Mouse (Mus musculus) intestine, embryonic 16.5 days (tissue): Measurements from ENCODE around the gene Fgfr2. TPM values are rescaled to one million over a fixed set of nuclear protein-coding genes. Genes with fewer than 3 reads are reported as not detected.

ENCODE experiments used
- ATAC-seq: fragments of 200-750 bp; cut with Nextera tagmentation; 2 replicates; pipeline ENCODE4 v1.8.0; 2017; ENCODE audit warnings: moderate TSS enrichment, moderate library complexity
- H3K27ac ChIP-seq: fragments of 300-500 bp; sonication (generic); 2 replicates; pipeline ENCODE4 v1.5.1; 2014; ENCODE audit warnings: mild to moderate bottlenecking, low read length
- H3K27me3 ChIP-seq: fragments of 300-500 bp; sonication (generic); replicated peaks from 2 replicates; pipeline ENCODE4 v1.6.1; 2014; ENCODE audit warnings: low read length, control low read depth, mixed read lengths; ENCODE audit not compliant: control insufficient read depth, insufficient read depth
- H3K36me3 ChIP-seq: fragments of 300-500 bp; sonication (generic); 2 replicates; pipeline ENCODE4 v1.6.1; 2014; ENCODE audit warnings: low read length, control low read depth; ENCODE audit not compliant: control insufficient read depth, insufficient read depth
- H3K4me1 ChIP-seq: fragments of 300-500 bp; sonication (generic); 2 replicates; pipeline ENCODE4 v1.6.1; 2014; ENCODE audit warnings: low read length, control low read depth, mixed read lengths; ENCODE audit not compliant: control insufficient read depth, insufficient read depth
- H3K4me2 ChIP-seq: fragments of 300-500 bp; sonication (generic); 2 replicates; pipeline ENCODE4 v1.6.1; 2014; ENCODE audit warnings: low read depth, low read length, control low read depth
- H3K4me3 ChIP-seq: fragments of 300-500 bp; sonication (generic); 2 replicates; pipeline ENCODE4 v1.5.1; 2014; ENCODE audit warnings: mild to moderate bottlenecking, low read length
- H3K9ac ChIP-seq: fragments of 300-500 bp; sonication (generic); 2 replicates; pipeline ENCODE4 v1.6.1; 2014; ENCODE audit warnings: low read depth, low read length
- H3K9me3 ChIP-seq: fragments of 300-500 bp; sonication (generic); 2 replicates; pipeline ENCODE4 v1.6.1; 2016; ENCODE audit warnings: low read length, control low read depth; ENCODE audit not compliant: control insufficient read depth
- WGBS: fragments of 180-500 bp; shearing (Covaris S2); extraction: QIAGEN DNeasy Blood & Tissue Kit; methylation state at CpG from one replicate; pipeline ENCODE4 v1.1.7; 2014; 5-methylcytosine and 5-hydroxymethylcytosine counted together
- microRNA-seq: library from miRNA; unstranded; fragments of <30 nt; microRNA quantifications from one replicate; pipeline ENCODE4, GENCODE M21; 2016
- polyA plus RNA-seq: library from polyadenylated mRNA; unstranded; fragments of >200 nt; fragmentation: Nextera tagmentation; extraction: Ambion mirVana; gene quantifications from 2 replicates; pipeline ENCODE4 v1.2.1, GENCODE M21; 2015

The Fgfr2 gene
- polyA plus RNA-seq, 1 experiment from 2014 or later: 47.3 TPM

DNA sequence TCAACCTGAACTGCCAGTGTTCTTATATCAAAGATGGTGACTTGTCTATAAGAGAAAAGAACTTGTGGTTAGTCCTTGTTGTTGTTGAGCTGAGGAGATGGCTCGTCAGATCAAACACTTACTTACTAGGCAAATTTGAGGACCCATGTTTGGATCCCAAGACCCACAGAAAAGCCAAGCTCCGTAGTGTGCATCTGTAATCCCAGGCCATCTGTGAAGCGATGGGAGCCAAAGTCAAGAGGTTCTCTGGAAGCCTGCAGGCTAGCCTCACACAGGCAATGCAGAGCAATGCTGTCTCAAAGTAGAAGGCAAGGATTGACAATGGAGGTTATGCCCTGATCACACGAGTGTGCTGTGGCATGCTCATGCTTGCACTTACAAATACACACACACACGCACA lies 2992.9 kb downstream of the Fgfr2 start:
- ATAC-seq: no peak
- no peak overlapping the region for H3K4me3 ChIP-seq
- H3K36me3 ChIP-seq: no peaks in the 10 kb centered on the region
- H3K4me1 ChIP-seq: peaks cover 7% of the 10 kb centered on the region; the same call in 1 of the 2 replicates
- WGBS: 88% methylated on average over 5 of the region's 5 CpGs
- no peaks in the 10 kb centered on the region for H3K9me3 ChIP-seq
- no peak overlapping the region for H3K4me2 ChIP-seq
- no peak overlapping the region for H3K9ac ChIP-seq
- no peak overlapping the region for H3K27ac ChIP-seq
- no peaks in the 10 kb centered on the region for H3K27me3 ChIP-seq

DNA sequence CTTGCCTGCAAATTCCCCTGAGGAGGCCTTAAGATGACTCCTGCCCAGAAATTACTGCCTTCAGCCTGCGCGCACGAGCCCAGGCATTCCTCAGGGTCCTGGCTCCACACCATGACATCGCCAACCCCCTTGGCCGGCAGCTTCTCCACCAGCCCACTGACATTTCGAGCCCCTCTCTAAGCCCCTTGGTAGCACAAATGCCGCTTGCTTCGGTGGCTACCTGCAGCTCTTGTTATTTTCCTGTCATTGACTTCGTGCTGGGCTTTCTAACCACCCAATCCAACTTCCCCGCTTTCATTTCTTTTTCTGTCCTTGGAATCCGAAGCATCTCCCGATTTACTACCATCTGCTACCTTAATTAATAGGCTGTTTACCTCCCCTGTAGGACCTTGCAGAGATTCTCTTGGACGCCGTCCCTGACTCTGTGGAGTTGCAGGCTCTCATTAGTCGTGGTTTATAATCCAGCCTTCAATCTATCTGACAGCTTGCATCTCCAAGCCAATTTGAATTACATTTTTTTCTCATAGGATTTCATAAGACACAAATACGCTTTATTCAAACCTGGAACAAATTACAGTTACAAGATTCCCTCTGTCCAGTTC lies 2993.7 kb downstream of the Fgfr2 start:
- H3K4me3 ChIP-seq: no peak overlapping the region
- peak overlapping the region; percentile 1; the same call in 1 of the 2 replicates for H3K4me2 ChIP-seq
- H3K36me3 ChIP-seq: no peaks in the 10 kb centered on the region
- H3K27ac ChIP-seq: peak overlapping the region; percentile 46; the same call in 1 of the 2 replicates
- WGBS: 27% methylated on average over 16 of the region's 16 CpGs
- 0 out of 2 replicates have a peak, but pooled peaks have one; percentile 53 for ATAC-seq
- H3K9me3 ChIP-seq: no peaks in the 10 kb centered on the region
- 0 out of 2 replicates have a peak overlapping the region, but pooled peaks have one; percentile 3 for H3K9ac ChIP-seq
- peaks cover 7% of the 10 kb centered on the region; the same call in 1 of the 2 replicates for H3K4me1 ChIP-seq
- no peaks in the 10 kb centered on the region for H3K27me3 ChIP-seq

DNA sequence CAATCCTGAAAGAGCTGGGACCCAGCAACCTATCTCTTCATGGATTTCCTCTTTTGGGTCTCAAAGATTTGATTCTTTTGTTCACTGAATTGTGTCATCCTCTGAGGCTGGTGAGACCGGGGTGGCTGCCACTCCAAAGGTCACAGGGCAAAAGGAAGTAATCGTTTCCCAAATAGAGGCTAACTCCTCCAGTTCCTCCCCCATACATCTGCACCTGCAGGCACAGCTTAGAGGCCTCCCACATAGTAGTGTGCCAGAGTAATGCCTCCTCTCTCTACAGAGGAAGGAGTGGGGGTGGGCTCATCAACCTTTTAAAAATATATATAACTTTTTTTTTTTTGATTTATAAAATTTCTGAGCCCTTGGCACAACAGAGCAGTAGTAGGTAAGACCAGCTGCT lies 3001.6 kb downstream of the Fgfr2 start:
- Histone ChIP-seq H3K36me3 (no peaks in the 10 kb centered on the region), H3K27me3 (no peaks in the 10 kb centered on the region), H3K4me1 (no peaks in the 10 kb centered on the region), H3K4me3 (no peak overlapping the region), H3K4me2 (no peak overlapping the region), H3K9me3 (no peaks in the 10 kb centered on the region), H3K27ac (no peak overlapping the region), H3K9ac (no peak overlapping the region)
- no peak for ATAC-seq
- 18% methylated on average over 2 of the region's 2 CpGs for WGBS

DNA sequence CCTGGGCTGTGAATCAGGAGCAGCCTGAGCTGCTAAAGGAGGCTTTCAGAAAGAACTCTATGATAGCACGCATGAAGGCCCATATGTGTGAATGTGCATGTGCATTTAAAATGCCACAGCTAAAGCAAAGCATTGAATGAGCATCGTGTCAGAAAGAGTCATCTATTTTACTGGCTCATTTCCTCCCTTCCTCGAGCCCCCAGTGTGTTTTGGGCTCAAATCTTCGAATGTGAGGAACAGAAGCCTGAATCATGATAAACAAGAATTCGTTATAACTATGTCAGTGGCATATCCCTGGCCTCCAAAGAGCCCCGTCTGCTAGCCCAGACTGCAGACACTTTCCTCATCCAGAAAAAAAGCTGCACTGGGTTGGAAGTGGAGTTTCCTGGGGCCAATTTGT lies 3003.7 kb downstream of the Fgfr2 start:
- Histone ChIP-seq H3K27ac (no peak overlapping the region), H3K4me2 (no peak overlapping the region), H3K4me3 (no peak overlapping the region), H3K27me3 (no peaks in the 10 kb centered on the region), H3K9me3 (no peaks in the 10 kb centered on the region), H3K9ac (no peak overlapping the region), H3K36me3 (no peaks in the 10 kb centered on the region), H3K4me1 (no peaks in the 10 kb centered on the region)
- ATAC-seq: no peak
- 42% methylated on average over 6 of the region's 6 CpGs for WGBS

DNA sequence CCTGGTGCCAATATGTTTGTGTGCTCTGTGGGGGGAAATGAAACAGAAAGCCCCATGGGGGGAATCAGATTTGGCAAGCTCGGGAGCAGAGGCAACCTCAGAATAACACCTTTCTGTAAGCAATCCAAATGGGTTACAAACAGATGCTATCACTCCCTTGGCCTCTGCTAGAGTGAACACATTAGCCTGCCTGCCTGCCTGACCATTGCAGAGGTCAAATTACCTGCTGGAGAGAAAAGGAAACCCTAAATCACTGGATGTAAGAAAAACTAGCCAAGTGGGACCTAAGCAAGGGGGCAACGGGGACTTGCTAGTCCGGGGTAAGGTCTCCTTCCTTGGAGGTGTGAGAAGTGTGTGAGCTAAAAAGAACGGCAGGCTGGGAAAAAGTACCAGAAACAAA lies 3004.4 kb downstream of the Fgfr2 start:
- no peaks in the 10 kb centered on the region for H3K27me3 ChIP-seq
- no peak overlapping the region for H3K4me3 ChIP-seq
- no peaks in the 10 kb centered on the region for H3K4me1 ChIP-seq
- no peak overlapping the region for H3K27ac ChIP-seq
- no peaks in the 10 kb centered on the region for H3K36me3 ChIP-seq
- H3K9ac ChIP-seq: no peak overlapping the region
- H3K4me2 ChIP-seq: no peak overlapping the region
- WGBS: 50% methylated on average over 4 of the region's 4 CpGs
- no peaks in the 10 kb centered on the region for H3K9me3 ChIP-seq
- no peak for ATAC-seq

DNA sequence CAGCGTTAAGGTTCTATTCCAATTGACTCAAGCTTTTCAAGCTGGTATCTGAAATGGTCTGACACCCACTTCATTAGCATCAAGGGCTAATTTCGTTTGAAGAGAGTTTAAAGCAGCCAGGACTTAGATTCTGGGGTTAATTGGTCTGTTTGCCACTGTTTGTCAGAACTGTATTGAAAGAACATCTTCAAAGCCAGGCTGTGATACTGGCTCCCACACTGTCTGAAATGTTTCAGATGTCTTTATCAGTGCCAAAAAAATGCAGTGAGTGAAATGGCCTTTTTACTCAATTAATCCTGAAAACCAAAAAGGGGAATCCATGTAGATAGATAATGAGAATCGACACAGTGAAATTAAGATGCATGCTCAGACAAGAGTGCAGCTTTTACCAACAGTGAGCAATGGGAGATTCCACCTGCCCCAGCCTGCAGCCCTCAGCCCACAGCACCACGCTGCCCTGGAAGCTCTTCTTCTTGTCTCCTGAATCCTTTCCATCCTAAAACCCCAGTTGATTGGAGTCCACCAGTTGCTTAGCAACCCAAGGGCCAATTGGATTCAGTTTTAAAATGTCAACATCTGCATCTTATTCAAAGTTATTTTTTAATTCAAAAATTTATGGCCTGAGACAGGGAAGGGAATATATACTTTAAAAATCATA lies 3005.6 kb downstream of the Fgfr2 start:
- no peaks in the 10 kb centered on the region for H3K4me1 ChIP-seq
- ATAC-seq: no peak
- no peaks in the 10 kb centered on the region for H3K9me3 ChIP-seq
- no peak overlapping the region for H3K27ac ChIP-seq
- H3K36me3 ChIP-seq: no peaks in the 10 kb centered on the region
- 48% methylated on average over 4 of the region's 4 CpGs for WGBS
- H3K4me3 ChIP-seq: no peak overlapping the region
- no peaks in the 10 kb centered on the region for H3K27me3 ChIP-seq
- H3K4me2 ChIP-seq: no peak overlapping the region
- no peak overlapping the region for H3K9ac ChIP-seq

DNA sequence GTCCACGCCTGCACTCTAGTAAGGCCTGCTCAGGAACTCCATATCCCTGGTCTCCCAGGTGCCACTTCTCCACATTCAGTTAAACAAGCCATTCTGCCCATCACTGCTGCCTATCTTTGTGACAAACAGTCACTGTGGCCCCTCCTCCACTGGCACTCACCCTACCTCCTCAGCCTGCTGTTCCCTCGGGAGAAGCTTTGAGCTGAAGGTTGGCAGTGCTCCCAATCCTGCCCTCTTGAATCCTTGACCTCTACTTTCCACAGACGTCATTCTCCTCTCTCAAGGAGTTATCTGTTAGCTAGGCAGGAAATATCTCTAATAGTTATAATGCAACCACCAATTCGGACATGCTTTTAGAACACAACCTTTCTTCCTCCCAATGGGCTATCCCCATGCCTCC lies 3008.7 kb downstream of the Fgfr2 start:
- 0 out of 2 replicates have a peak, but pooled peaks cover 4% of the 10 kb centered on the region for H3K4me1 ChIP-seq
- no peak overlapping the region for H3K9ac ChIP-seq
- H3K36me3 ChIP-seq: no peaks in the 10 kb centered on the region
- H3K27me3 ChIP-seq: no peaks in the 10 kb centered on the region
- WGBS: 55% methylated on average over 4 of the region's 4 CpGs
- no peak for ATAC-seq
- no peaks in the 10 kb centered on the region for H3K9me3 ChIP-seq
- no peak overlapping the region for H3K27ac ChIP-seq
- H3K4me2 ChIP-seq: no peak overlapping the region
- no peak overlapping the region for H3K4me3 ChIP-seq

Small RNAs within 50 kb of the gene (microRNA-seq; reads per million reads assigned to microRNA genes)
- gene Mir7061: not detected

Other genes starting within 250 kb of the Fgfr2 start
- gene Zranb1, start 192.2 kb downstream of the Fgfr2 start, polyA plus RNA-seq: 5.7 and 6.3 TPM in 2 replicates
- 78.3 and 80.2 TPM in 2 replicates for gene Ctbp2, start 1.0 kb upstream of the Fgfr2 start, polyA plus RNA-seq